Mouse (Mus musculus): Measurements from ENCODE around the gene Rps10. TPM values are rescaled to one million over a fixed set of nuclear protein-coding genes. Genes with fewer than 3 reads are reported as not detected.
"Not testable (repeated sequence)": the region's sequence is repeated elsewhere in the genome, so short reads cannot be mapped to it uniquely, and the experiment has no call there.

Gene Rps10
- polyA plus RNA-seq, 1 experiment from 2014 or later: 432 TPM

- Histone ChIP-seq H3K36me3 (ENCODE audit: control insufficient read depth, insufficient read depth) (peaks cover 11% of the 10 kb centered on the region), H3K27ac (ENCODE audit: low read length) (no peak overlapping the region), H3K4me3 (ENCODE audit: low read depth, low read length) (no peak overlapping the region), H3K9ac (ENCODE audit: low read depth, low read length) (no peak overlapping the region), H3K4me1 (ENCODE audit: control insufficient read depth, low read depth, low read length) (peaks cover 27% of the 10 kb centered on the region), H3K4me2 (ENCODE audit: low read depth, low read length) (no peak overlapping the region), H3K27me3 (ENCODE audit: control insufficient read depth, insufficient read depth, low read depth, low read length) (no peaks in the 10 kb centered on the region), H3K9me3 (replicated peaks; ENCODE audit: control insufficient read depth, low read length) (no peaks in the 10 kb centered on the region)
- 76% methylated on average over 9 of the region's 9 CpGs for WGBS (ENCODE audit: insufficient replicate concordance)
- no peak for ATAC-seq (ENCODE audit: low read depth)
Measured at GRCm38 (mm10) chr17:27637333-27637732, 864 bp upstream of the Rps10 start.

GRCm38 (mm10) chr17:27635575-27635903 is 930 bp downstream of the Rps10 start:
- not testable (repeated sequence) for ATAC-seq (ENCODE audit: low read depth); H3K27me3 ChIP-seq (ENCODE audit: control insufficient read depth, insufficient read depth, low read depth, low read length); H3K9me3 ChIP-seq (replicated peaks; ENCODE audit: control insufficient read depth, low read length)
- Histone ChIP-seq H3K4me1 (ENCODE audit: control insufficient read depth, low read depth, low read length) (peaks cover 32% of the 10 kb centered on the region), H3K36me3 (ENCODE audit: control insufficient read depth, insufficient read depth) (peaks cover 29% of the 10 kb centered on the region), H3K4me2 (ENCODE audit: low read depth, low read length) (peak overlapping the region; percentile 83), H3K9ac (ENCODE audit: low read depth, low read length) (peak overlapping the region; percentile 61), H3K4me3 (ENCODE audit: low read depth, low read length) (peak overlapping the region; percentile 71), H3K27ac (ENCODE audit: low read length) (0 out of 2 replicates have a peak overlapping the region, but pooled peaks have one; percentile 43)
- 20% methylated on average over 9 of the region's 9 CpGs for WGBS (ENCODE audit: insufficient replicate concordance)

GRCm38 (mm10) chr17:27634871-27635574 is 1.4 kb downstream of the Rps10 start, which contains the start of gene RPS10-NUDT3:
TSS of gene RPS10-NUDT3 (minus strand) at chr17:27635222.
- Histone ChIP-seq H3K9me3 (replicated peaks; ENCODE audit: control insufficient read depth, low read length) (no peaks in the 10 kb centered on the region), H3K4me1 (ENCODE audit: control insufficient read depth, low read depth, low read length) (peaks cover 32% of the 10 kb centered on the region), H3K36me3 (ENCODE audit: control insufficient read depth, insufficient read depth) (peaks cover 34% of the 10 kb centered on the region), H3K27ac (ENCODE audit: low read length) (peak within 1 kb of the TSS; percentile 43), H3K4me3 (ENCODE audit: low read depth, low read length) (peak within 1 kb of the TSS; percentile 71), H3K9ac (ENCODE audit: low read depth, low read length) (peak within 1 kb of the TSS; percentile 74), H3K27me3 (ENCODE audit: control insufficient read depth, insufficient read depth, low read depth, low read length) (no peaks in the 10 kb centered on the region), H3K4me2 (ENCODE audit: low read depth, low read length) (peak within 1 kb of the TSS; percentile 83)
- WGBS (ENCODE audit: insufficient replicate concordance): under 1% methylated on average over 70 of the region's 72 CpGs
- peak; percentile 97 for ATAC-seq (ENCODE audit: low read depth)

- H3K27ac ChIP-seq (ENCODE audit: low read length): no peak overlapping the region
- ATAC-seq (ENCODE audit: low read depth): peak; percentile 24; the same call in 1 of the 2 replicates
- H3K27me3 ChIP-seq (ENCODE audit: control insufficient read depth, insufficient read depth, low read depth, low read length): no peaks in the 10 kb centered on the region
- H3K9ac ChIP-seq (ENCODE audit: low read depth, low read length): no peak overlapping the region
- no peak overlapping the region for H3K4me3 ChIP-seq (ENCODE audit: low read depth, low read length)
- 68% methylated on average over 2 of the region's 2 CpGs for WGBS (ENCODE audit: insufficient replicate concordance)
- peaks cover 35% of the 10 kb centered on the region for H3K36me3 ChIP-seq (ENCODE audit: control insufficient read depth, insufficient read depth)
- H3K4me2 ChIP-seq (ENCODE audit: low read depth, low read length): no peak overlapping the region
- peaks cover 30% of the 10 kb centered on the region for H3K4me1 ChIP-seq (ENCODE audit: control insufficient read depth, low read depth, low read length)
- no peaks in the 10 kb centered on the region for H3K9me3 ChIP-seq (replicated peaks; ENCODE audit: control insufficient read depth, low read length)
Measured at GRCm38 (mm10) chr17:27629249-27630020, 7.0 kb downstream of the Rps10 start.

- peaks cover 34% of the 10 kb centered on the region for H3K36me3 ChIP-seq (ENCODE audit: control insufficient read depth, insufficient read depth)
- 72% methylated on average over 8 of the region's 8 CpGs for WGBS (ENCODE audit: insufficient replicate concordance)
- no peak overlapping the region for H3K4me2 ChIP-seq (ENCODE audit: low read depth, low read length)
- no peaks in the 10 kb centered on the region for H3K27me3 ChIP-seq (ENCODE audit: control insufficient read depth, insufficient read depth, low read depth, low read length)
- H3K9me3 ChIP-seq (replicated peaks; ENCODE audit: control insufficient read depth, low read length): no peaks in the 10 kb centered on the region
- no peak for ATAC-seq (ENCODE audit: low read depth)
- H3K27ac ChIP-seq (ENCODE audit: low read length): no peak overlapping the region
- H3K4me1 ChIP-seq (ENCODE audit: control insufficient read depth, low read depth, low read length): peaks cover 32% of the 10 kb centered on the region
- H3K4me3 ChIP-seq (ENCODE audit: low read depth, low read length): no peak overlapping the region
- no peak overlapping the region for H3K9ac ChIP-seq (ENCODE audit: low read depth, low read length)
Measured at GRCm38 (mm10) chr17:27628376-27628775, 8.1 kb downstream of the Rps10 start.

GRCm38 (mm10) chr17:27627451-27627850 is 9.0 kb downstream of the Rps10 start:
- Histone ChIP-seq H3K4me2 (ENCODE audit: low read depth, low read length) (no peak overlapping the region), H3K4me3 (ENCODE audit: low read depth, low read length) (no peak overlapping the region), H3K4me1 (ENCODE audit: control insufficient read depth, low read depth, low read length) (peaks cover 23% of the 10 kb centered on the region), H3K9me3 (replicated peaks; ENCODE audit: control insufficient read depth, low read length) (no peaks in the 10 kb centered on the region), H3K27me3 (ENCODE audit: control insufficient read depth, insufficient read depth, low read depth, low read length) (no peaks in the 10 kb centered on the region), H3K27ac (ENCODE audit: low read length) (no peak overlapping the region), H3K9ac (ENCODE audit: low read depth, low read length) (no peak overlapping the region), H3K36me3 (ENCODE audit: control insufficient read depth, insufficient read depth) (peaks cover 25% of the 10 kb centered on the region)
- 30% methylated on average over 5 of the region's 5 CpGs for WGBS (ENCODE audit: insufficient replicate concordance)
- ATAC-seq (ENCODE audit: low read depth): no peak

GRCm38 (mm10) chr17:27626681-27627080 is 9.8 kb downstream of the Rps10 start:
- H3K36me3 ChIP-seq (ENCODE audit: control insufficient read depth, insufficient read depth): peaks cover 17% of the 10 kb centered on the region
- H3K27me3 ChIP-seq (ENCODE audit: control insufficient read depth, insufficient read depth, low read depth, low read length): no peaks in the 10 kb centered on the region
- H3K4me3 ChIP-seq (ENCODE audit: low read depth, low read length): no peak overlapping the region
- no peak for ATAC-seq (ENCODE audit: low read depth)
- peaks cover 24% of the 10 kb centered on the region for H3K4me1 ChIP-seq (ENCODE audit: control insufficient read depth, low read depth, low read length)
- H3K4me2 ChIP-seq (ENCODE audit: low read depth, low read length): no peak overlapping the region
- H3K27ac ChIP-seq (ENCODE audit: low read length): no peak overlapping the region
- H3K9me3 ChIP-seq (replicated peaks; ENCODE audit: control insufficient read depth, low read length): no peaks in the 10 kb centered on the region
- WGBS (ENCODE audit: insufficient replicate concordance): 56% methylated on average over 5 of the region's 5 CpGs
- H3K9ac ChIP-seq (ENCODE audit: low read depth, low read length): no peak overlapping the region

GRCm38 (mm10) chr17:27625455-27626251 is 10.8 kb downstream of the Rps10 start:
- H3K27me3 ChIP-seq (ENCODE audit: control insufficient read depth, insufficient read depth, low read depth, low read length): no peaks in the 10 kb centered on the region
- H3K4me3 ChIP-seq (ENCODE audit: low read depth, low read length): no peak overlapping the region
- peaks cover 32% of the 10 kb centered on the region for H3K4me1 ChIP-seq (ENCODE audit: control insufficient read depth, low read depth, low read length)
- peaks cover 7% of the 10 kb centered on the region for H3K36me3 ChIP-seq (ENCODE audit: control insufficient read depth, insufficient read depth)
- H3K9me3 ChIP-seq (replicated peaks; ENCODE audit: control insufficient read depth, low read length): no peaks in the 10 kb centered on the region
- WGBS (ENCODE audit: insufficient replicate concordance): 47% methylated on average over 7 of the region's 7 CpGs
- no peak overlapping the region for H3K27ac ChIP-seq (ENCODE audit: low read length)
- no peak overlapping the region for H3K4me2 ChIP-seq (ENCODE audit: low read depth, low read length)
- no peak for ATAC-seq (ENCODE audit: low read depth)
- no peak overlapping the region for H3K9ac ChIP-seq (ENCODE audit: low read depth, low read length)
